Mouse (Mus musculus): ENCODE data around the gene Sf3b4. TPM values are rescaled to one million over a fixed set of nuclear protein-coding genes. Genes with fewer than 3 reads are reported as not detected.
"Not testable (repeated sequence)": the region's sequence is repeated elsewhere in the genome, so short reads cannot be mapped to it uniquely, and the experiment has no call there.

Sf3b4 gene
- total RNA-seq, 2 experiments from 2014 or later, result 45.5 to 47.2 TPM

DNA sequence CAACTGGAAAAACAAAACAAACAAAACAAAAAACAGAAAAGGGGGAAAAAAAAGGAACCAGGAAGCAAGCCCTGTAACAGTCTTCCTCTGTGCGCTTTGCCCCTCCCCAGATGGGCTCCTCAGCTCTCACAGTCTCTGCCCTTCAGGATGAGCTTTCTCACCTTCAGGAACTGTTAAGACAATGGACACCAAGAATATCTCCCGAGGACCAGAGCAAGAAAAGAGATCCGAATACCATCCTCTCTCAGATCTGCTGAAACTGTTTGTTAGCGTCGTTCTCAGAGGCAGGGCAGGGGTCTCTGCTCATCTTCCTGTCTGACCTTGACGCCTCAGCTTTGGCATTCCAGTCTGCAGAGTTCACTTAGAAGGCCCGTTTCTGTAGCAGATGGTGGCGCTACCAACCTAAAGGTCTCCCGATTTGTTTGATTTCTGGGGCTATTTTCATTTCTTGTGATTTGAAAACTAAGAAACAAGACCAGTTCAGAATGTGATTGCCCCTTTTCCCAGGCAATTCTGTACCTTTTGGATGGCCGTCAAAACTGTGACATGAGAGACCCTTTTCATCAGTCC, 1.1 kb upstream of the Sf3b4 start:
- DNase-seq (ENCODE audit: extremely low spot score in 1 of 2, low spot score in 2 of 2), result no peak
- intact Hi-C loops (cut with DNase I), result no loop called here

DNA sequence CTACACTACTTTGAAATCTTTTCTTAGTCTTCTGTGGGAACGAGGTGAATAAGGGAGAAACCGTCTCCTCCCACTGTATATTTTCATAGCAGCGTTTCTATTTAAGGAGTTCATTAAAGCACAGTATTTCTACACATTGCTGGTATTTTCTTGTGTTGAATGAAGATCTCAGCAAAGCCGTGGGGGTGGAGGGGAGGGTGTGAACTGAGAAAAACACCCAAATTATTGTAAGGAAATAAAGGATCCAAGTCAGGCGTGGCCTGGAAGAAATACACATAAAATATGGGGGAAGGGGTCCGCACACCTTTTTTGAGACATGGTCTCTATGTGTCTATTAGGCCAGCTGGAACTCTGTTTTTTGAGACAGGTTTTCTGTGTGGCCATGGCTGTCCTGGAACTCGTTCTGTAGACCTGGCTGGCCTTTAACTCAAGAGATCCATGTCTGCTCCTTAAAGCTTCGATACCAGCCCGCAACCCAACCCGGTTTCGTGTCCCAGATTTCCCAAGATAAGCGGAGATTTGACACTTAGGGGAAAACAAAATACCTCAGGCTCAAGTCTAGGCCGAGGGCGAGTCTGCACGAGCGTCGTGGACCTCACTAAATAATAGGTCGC, 442 bp upstream of the Sf3b4 start:
- no peak for DNase-seq (ENCODE audit: extremely low spot score in 1 of 2, low spot score in 2 of 2)
- intact Hi-C loops (cut with DNase I), result no loop called here

DNA sequence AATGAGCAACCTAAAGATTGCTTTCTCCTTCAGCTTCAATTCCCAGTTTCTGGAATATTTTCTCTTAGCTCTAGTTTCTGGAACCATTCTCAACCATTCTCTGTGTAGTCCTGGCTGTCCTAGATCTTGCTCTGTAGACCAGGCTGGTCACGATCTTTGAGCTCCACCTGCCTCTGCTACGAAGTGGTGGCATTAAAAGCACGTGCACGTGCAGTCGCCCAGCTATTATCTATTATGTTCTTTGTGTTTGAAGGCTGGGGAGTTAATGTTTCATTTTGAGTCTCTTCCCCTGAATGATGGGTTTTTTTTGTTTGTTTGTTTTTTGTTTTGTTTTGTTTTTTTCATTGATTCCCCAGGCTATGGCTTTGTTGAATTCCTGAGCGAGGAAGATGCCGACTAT, 1.1 kb downstream of the Sf3b4 start:
- intact Hi-C loops (cut with DNase I), result no loop called here
- no peak for DNase-seq (ENCODE audit: extremely low spot score in 1 of 2, low spot score in 2 of 2)

DNA sequence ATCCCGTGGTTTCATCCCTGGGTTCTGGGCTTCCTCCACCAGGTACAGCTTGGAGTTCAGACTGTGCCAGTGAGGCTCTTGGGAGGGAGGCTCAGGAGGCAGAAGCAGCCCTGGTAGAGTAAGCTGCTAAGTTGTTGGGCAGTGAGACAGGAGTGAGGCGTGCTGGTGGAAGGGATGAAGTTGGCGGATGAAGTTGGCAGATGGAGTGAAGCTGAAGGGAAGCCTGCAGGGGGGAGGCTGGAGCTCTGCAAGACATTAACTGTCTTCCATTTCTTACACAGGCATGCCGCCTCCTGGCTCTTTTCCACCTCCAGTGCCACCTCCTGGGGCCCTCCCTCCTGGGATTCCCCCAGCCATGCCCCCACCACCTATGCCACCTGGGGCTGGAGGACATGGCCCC, 1.9 kb downstream of the Sf3b4 start:
- intact Hi-C loops (cut with DNase I), result not testable (repeated sequence)

DNA sequence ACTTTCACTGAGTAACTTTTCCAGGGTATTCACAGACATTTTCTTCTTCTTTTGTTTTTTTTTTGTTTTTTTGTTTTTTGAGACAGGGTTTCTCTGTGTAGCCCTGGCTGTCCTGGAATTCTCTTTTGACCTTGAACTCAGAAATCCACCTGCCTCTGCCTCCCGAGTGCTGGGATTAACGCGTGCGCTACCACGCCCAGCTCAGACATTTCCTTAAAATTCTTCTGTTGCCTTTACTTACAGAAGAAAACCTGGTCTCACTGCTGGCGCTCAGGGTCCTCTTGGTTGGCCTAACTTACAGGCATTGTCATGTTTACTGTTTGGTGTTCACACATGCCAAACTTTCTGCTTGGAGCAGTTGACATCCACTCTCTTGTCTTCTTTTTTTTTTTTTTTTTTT, 3.1 kb downstream of the Sf3b4 start:
- DNase-seq (ENCODE audit: extremely low spot score in 1 of 2, low spot score in 2 of 2), result no peak
- intact Hi-C loops (cut with DNase I), result no loop called here

More for the DNA sequence above, 1.9 kb downstream of the Sf3b4 start:
- DNase-seq (ENCODE audit: extremely low spot score in 1 of 2, low spot score in 2 of 2), result not testable (repeated sequence)

DNA sequence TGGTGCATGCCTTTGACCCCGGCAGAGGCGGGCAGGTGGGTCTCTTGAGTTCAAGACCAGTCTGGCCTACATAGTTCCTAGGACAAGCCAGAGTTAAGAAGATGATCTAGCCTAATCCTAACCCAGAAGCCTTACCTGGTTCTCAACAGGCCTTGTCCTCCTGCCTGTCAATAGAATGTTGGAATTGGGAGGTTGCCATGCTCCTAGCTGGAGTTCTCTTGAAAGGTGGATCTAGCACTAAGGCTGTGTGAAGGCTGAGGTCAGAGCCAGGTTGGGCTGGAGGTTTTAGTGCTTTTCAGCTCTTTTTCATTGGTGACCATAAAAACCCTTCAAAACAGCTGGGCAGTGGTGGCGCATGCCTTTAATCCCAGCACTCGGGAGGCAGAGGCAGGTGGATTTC, 6.3 kb downstream of the Sf3b4 start:
- intact Hi-C loops (cut with DNase I), result no loop called here
- no peak for DNase-seq (ENCODE audit: extremely low spot score in 1 of 2, low spot score in 2 of 2)

DNA sequence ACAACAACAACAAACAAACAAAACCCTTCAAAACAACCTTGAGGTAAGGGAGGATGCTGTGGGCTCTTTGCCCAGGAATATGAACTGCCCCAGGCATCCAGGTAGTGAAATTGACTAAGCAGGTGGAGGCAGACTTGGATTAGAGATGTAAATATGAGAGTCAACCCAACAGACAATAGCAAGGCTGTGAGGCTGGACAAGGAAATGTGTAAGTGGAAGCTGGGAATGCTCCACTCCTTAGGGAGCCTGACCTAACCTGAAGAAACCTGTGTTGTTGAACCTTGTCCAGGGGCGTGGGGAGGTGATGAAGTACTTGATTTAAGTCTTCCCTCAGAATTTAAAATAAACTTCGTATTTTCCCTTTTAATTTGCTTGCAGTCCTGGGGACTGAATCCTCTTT, 6.8 kb downstream of the Sf3b4 start:
- DNase-seq (ENCODE audit: extremely low spot score in 1 of 2, low spot score in 2 of 2), result no peak
- intact Hi-C loops (cut with DNase I), result no loop called here

DNA sequence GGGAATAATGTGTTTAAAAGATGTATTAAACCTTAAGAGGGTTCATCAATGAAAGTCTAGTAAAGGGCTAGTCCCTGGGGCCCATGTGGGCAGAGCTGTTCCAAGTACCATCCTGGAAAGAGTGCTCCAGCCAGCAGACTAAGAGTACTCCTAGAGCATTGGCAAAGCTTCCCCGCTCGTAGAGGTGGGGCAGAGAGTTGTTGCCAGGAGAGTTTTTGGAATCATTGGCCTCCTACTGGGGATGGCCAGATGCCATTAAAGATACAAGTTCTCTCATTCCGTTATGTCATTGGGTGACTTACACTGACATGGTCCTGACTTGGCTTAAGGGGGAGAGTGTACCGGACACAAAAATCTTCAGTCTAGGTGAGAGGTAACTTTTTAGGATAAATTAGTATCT, 7.4 kb downstream of the Sf3b4 start:
- intact Hi-C loops (cut with DNase I), result no loop called here
- DNase-seq (ENCODE audit: extremely low spot score in 1 of 2, low spot score in 2 of 2), result no peak

DNA sequence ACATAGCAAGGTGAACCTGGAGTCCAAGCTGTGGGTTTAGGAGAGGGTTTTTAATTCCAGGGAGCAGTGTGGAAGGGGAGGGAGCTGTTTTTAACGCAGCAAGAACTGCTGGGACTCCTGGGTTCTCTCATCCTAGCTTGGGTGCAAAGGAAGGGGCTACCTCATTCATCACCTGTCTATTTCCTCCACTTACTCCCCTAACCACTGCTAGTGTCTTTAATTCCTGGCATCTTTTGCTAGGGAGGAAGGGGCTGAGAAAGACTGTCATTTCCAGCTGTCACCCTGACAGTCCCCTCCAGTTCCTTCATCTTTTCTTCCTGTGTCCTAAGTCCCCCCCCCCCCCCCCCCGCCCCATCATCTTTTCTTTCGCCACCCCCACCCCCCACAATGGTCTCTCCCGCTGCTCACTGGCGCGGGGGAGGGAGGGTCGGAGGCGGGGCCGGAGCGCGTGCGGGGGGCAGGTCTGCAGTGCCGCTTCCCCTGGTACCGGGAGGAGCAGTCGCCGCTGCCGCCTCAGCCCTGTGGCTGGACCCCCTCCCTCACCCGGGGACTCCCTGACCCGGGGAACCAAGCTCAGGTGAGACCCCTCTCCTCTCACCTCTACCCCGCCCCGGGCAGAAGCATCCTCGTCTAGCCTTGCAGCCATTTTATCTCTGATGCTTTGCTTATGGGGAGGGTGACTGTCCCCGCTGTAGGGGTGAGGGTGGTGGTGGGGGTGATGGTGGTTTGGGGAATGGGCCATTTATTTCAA, 8.8 kb downstream of the Sf3b4 start, which contains the start of gene Sv2a:
Sv2a (plus strand) TSS at position 425 of the 751 bp plus-strand sequence.
- intact Hi-C loops (cut with DNase I), result no loop called here

DNA sequence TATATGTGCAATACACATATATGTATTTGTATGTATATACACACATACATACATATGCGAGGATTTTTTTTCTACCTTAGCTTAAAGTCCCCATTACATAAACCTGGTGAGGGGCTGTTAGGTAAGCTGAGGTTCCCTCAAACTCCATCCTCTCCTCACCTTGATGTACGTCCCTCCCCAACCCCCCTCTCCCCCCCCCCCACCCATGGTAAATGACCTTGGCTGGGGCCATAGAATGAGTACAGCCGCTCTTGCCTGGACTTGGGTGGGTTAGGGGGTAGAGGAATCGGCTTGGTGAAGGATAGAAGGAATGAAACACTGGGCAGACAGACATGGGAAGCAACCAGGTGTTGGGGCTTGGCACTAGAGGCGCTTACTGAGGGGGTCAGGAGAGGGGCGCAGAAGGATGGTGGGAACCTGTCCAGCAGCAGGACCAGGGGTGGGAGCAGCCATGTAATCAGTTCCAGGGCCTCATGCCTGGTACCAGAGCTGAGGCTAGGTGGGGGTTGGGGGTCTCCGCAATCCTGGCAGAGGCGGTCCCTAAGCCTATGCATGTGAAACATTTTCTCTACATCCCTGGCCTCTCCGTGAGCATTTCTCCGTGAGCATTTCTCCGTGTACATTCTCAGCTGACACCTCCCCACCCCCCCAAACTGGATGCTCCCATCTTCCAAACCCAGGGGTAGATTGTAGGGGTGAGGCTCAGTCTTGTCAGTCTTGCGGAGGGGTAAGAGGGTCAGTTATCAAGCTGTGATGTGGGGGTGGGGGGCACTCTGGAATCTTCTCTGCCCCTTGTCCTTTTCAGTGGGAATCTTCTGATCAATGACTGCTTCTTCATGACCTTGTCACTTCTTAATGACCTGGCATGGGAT, 9.6 kb downstream of the Sf3b4 start:
- intact Hi-C loops (cut with DNase I), result no loop called here
- peak in 1 of 2 experiments; percentile 50 for DNase-seq (ENCODE audit: extremely low spot score in 1 of 2, low spot score in 2 of 2)

More for the DNA sequence above, 8.8 kb downstream of the Sf3b4 start, which contains the start of gene Sv2a:
- peak; percentile 71 to 89 for DNase-seq (ENCODE audit: extremely low spot score in 1 of 2, low spot score in 2 of 2)

DNA sequence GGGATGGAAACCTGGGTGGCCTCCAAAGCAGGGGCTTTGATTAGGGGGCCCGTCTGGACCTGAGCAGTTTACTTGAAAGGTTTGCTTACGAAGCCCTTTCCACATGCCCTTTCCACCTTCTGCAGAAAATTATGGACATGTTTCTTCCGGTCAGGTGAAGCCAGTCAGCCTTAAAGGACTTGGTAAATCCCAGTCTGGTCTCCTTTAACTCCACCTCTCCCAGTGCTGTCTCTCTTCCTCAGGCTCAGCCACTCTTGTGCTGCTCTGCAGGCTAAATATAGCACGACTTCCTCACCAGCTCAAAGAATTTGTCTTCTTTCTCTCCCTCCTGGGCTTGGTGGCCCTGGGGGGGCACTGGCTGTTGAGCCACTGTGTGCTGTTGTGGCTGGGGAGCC, 10.2 kb downstream of the Sf3b4 start:
- no peak for DNase-seq (ENCODE audit: extremely low spot score in 1 of 2, low spot score in 2 of 2)
- intact Hi-C loops (cut with DNase I), result no loop called here

DNA sequence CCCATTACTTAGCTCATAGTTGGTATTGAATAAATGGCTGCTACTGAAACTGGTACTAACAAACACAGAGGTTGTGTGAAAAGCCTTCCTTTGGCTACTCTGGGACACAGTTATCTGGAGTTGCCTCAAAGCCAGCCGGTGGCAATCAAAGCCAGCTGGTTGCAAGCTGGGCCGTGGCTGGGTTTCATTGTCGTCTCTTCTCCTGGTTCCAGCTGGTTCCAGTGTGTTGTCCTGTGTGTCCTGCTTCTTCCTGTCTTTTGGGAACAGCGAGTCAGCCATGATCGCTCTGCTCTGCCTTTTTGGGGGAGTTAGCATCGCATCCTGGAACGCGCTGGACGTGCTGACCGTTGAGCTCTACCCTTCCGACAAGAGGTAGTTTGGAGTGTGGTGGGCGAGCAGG, 20.8 kb downstream of the Sf3b4 start:
- intact Hi-C loops (cut with DNase I), result no loop called here
- peak in 1 of 2 experiments; percentile 18 for DNase-seq (ENCODE audit: extremely low spot score in 1 of 2, low spot score in 2 of 2)

DNA sequence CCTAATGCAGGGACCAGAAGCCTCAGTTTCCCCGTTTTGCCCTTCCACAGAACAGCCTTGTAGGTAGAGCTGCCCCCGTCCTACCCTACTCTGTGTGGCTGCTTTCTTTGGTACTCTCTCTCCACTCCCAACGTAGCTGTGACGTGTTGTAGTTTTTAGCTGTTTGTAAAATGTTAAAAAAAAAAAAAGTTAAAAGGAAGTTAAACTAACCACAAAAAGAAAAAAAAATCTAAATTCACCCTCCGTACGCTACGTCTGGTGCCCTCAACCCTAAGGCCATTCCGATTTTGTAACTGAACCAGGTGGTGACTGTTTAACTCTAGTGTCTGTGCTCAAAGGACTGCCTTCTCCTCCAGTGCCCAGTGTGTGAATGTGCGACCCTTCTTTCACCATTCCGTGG, 22.8 kb downstream of the Sf3b4 start:
- DNase-seq (ENCODE audit: extremely low spot score in 1 of 2, low spot score in 2 of 2), result no peak
- intact Hi-C loops (cut with DNase I), result no loop called here

DNA sequence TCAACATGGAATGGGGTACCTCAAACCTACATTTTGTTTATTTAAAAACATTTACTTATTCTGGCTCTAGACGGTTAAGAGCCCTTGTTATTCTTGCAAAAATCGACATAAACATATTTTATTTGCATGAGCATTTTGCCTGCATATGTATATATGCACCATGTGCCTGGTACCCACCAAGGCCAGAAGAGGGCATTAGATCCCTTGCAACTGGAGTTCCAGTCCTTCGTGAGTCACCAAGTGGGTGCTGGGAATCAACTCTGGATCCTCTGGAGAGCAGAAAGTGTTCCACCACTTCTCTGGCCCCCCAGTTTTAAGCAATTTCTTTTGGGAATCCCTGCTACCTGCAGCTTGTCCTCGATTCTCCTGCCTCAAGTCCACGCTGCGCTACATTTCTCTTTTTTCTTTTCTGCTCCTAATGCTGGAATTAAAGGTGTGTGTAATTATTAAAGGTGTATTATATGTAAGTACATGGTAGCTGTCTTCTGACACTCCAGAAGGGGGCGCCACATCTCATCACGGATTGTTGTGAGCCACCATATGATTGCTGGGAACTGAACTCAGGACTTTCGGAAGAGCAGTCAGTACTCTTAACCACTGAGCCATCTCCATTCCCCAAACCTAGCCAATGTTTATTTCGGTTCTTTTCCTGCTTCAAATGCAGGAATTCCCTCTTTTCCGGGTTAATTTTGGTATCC, 23.6 kb downstream of the Sf3b4 start:
- DNase-seq (ENCODE audit: extremely low spot score in 1 of 2, low spot score in 2 of 2), result peak in 1 of 2 experiments; percentile 47
- intact Hi-C loops (cut with DNase I), result no loop called here

DNA sequence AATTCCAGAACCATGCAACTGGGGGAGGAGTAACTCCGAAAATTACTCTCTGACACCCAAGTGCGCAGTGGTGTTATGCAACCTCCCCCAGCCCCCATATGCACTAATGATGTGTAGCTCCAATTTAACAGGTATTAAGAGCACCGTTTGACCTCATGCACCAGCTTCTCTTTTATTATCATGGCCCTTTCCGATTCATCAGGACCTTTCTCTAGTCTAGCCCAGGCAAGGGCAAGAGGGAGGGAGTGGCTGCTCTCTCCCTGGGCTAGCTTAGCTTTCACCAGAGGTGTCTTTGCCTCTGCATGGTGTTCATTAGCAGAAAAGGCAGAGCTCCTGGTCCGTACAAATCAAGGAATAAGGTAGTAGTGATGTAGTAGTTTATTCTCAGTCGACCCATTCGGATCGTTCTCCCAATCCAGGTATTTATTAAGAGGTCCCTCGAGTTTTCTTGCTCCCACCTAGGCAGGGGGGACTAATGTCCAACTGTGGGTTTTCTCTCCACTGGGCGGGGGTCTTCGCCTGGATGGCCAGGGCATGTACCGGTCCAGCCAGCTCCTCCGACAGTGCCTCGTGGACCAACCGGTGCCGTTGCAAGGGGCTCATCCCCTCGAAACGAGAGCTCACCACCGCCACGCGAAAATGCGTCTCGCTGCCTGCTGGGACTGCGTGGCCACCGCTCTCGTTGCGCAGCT, 24.5 kb downstream of the Sf3b4 start:
- intact Hi-C loops (cut with DNase I), result no loop called here
- no peak for DNase-seq (ENCODE audit: extremely low spot score in 1 of 2, low spot score in 2 of 2)

DNA sequence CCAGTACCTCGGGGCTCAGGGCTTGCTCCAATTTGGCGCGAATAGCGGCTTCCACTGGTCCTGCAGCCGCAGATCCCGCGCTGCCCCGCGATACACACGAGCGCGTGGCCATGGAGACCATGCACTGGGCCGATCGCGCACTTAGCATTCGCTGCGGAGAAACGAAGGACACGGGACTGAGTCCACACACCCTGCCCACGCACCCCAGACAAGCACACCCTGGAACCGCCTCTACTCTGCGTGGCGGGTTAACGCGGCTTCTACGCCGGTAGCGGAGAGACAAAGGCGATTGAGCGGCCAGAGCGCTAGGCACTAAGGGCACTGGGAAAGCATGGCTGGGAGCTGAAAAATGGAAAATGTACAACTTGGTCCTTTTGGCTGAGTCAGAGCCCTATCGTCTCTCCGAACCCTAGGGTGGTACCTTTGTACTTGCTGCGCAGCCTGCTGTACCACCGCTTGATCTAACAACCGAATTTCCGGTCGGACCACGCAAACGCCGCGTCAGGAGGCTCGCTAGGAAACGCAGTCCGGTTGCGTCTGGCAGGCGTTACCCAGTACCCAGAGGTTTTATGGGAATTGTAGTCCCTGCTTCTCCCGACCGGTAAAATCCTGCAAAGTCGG, 25.1 kb downstream of the Sf3b4 start:
- peak; percentile 91 to 92 for DNase-seq (ENCODE audit: extremely low spot score in 1 of 2, low spot score in 2 of 2)
- intact Hi-C loops (cut with DNase I), result no loop called here

DNA sequence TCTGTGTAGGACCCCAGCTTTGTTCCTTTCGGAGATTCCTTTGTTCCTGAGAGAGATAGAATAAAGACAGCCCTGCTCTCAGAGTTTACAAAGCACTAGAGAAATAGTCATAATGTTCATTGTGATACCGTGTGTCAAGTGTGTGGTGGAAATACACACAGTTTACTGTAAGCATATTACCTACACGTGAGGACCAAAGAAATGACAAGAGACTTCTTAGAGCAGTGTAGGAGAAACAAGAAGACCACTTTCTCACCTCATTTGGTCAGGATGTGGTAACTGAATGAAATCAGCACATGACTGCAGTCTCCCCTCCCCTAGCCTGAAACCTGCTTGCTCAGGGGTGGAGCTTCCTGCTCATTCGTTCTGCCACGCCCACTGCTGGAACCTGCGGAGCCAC, 26.0 kb downstream of the Sf3b4 start:
- intact Hi-C loops (cut with DNase I), result no loop called here
- DNase-seq (ENCODE audit: extremely low spot score in 1 of 2, low spot score in 2 of 2), result no peak

All from left cerebral cortex, postnatal 10 days (tissue).